Mouse (Mus musculus) C2C12 (cell line): ENCODE data around the gene Gipc1.

Experiments used
- CEBPB ChIP-seq: IDR thresholded peaks from one replicate; pipeline ENCODE4 v1.6.1; 2011; ENCODE audit warnings: low read depth, mild to moderate bottlenecking, control low read depth, moderate library complexity
- CTCF ChIP-seq: IDR thresholded peaks from one replicate; pipeline ENCODE4 v1.5.1; 2011; ENCODE audit not compliant: control insufficient read depth, insufficient read depth, insufficient read length
- FOSL1 ChIP-seq: IDR thresholded peaks from one replicate; pipeline ENCODE4 v1.8.0; 2011; ENCODE audit warnings: mild to moderate bottlenecking, low read length; ENCODE audit not compliant: poor library complexity, insufficient read depth, severe bottlenecking
- MAX ChIP-seq: IDR thresholded peaks from one replicate; pipeline ENCODE4 v1.6.1; 2011; ENCODE audit warnings: mild to moderate bottlenecking, control low read depth
- MYOD1 ChIP-seq: IDR thresholded peaks from one replicate; pipeline ENCODE4 v1.6.1; 2011; ENCODE audit warnings: low read depth; ENCODE audit not compliant: control insufficient read depth, insufficient read length
- MYOG ChIP-seq: IDR thresholded peaks from one replicate; pipeline ENCODE4 v1.6.1; 2011; ENCODE audit not compliant: control insufficient read depth, insufficient read length; ENCODE audit errors: extremely low read depth
- USF1 ChIP-seq: IDR thresholded peaks from one replicate; pipeline ENCODE4 v1.6.1; 2011; ENCODE audit warnings: low read depth, mild to moderate bottlenecking, control low read depth, moderate library complexity

- TF ChIP-seq CEBPB: no peak
- no peak for TF ChIP-seq CTCF
- TF ChIP-seq MYOG: no peak
- no peak for TF ChIP-seq USF1
- no peak for TF ChIP-seq MAX
- no peak for TF ChIP-seq MYOD1
- no peak for TF ChIP-seq FOSL1
These were observed 4.4 kb upstream of the Gipc1 start for GRCm38 (mm10) chr8:83648031-83648430.
